Mouse (Mus musculus) effector memory CD4-positive, alpha-beta T cell, adult 5 months (primary cell): Measurements from ENCODE around the gene Psmg1. TPM values are rescaled to one million over a fixed set of nuclear protein-coding genes. Genes with fewer than 3 reads are reported as not detected.

ENCODE experiments used
- polyA plus RNA-seq: library from polyadenylated mRNA; unstranded; fragments of 100-300 nt; shearing (Covaris generic); gene quantifications from one replicate; pipeline ENCODE4 v1.2.1, GENCODE M21; 2017

Gene Psmg1
- 27.5 TPM for polyA plus RNA-seq

GRCm38 (mm10) chr16:95990462-95991121, at the start of gene Psmg1:
Gene Psmg1 (minus strand): TSS chr16:95990960.

Other genes starting within 250 kb of the Psmg1 start
- gene Brwd1, start 91.6 kb upstream of the Psmg1 start, polyA plus RNA-seq = 71.4 TPM
- gene Hmgn1, start 136.8 kb upstream of the Psmg1 start, polyA plus RNA-seq = 91.2 TPM
- 10.0 TPM for gene Wrb, start 154.4 kb upstream of the Psmg1 start, polyA plus RNA-seq
- not detected for gene Lca5l, start 201.3 kb upstream of the Psmg1 start, polyA plus RNA-seq
- gene Sh3bgr, start 209.5 kb upstream of the Psmg1 start, polyA plus RNA-seq = not detected
- gene B3galt5, start 244.8 kb upstream of the Psmg1 start, polyA plus RNA-seq = 3.1 TPM